Mouse (Mus musculus): ENCODE measurements around the gene Fads6. TPM values are rescaled to one million over a fixed set of nuclear protein-coding genes. Genes with fewer than 3 reads are reported as not detected.

Fads6 gene
- polyA plus RNA-seq, 1 experiment from 2014 or later = 0.25 TPM

- Histone ChIP-seq H3K4me1 (peaks cover 30% of the 10 kb centered on the region), H3K4me3 (peak overlapping the region; percentile 21), H3K36me3 (peaks cover 15% of the 10 kb centered on the region; the same call in 1 of the 2 replicates), H3K4me2 (replicated peaks) (peak overlapping the region; percentile 50), H3K27ac (no peak overlapping the region), H3K9me3 (replicated peaks) (no peaks in the 10 kb centered on the region), H3K27me3 (peaks cover 98% of the 10 kb centered on the region), H3K9ac (0 out of 2 replicates have a peak overlapping the region, but pooled peaks have one; percentile 23)
- 6% methylated on average over 38 of the region's 39 CpGs for WGBS
- ATAC-seq (ENCODE audit: low FRiP score) = peak; percentile 26; the same call in 1 of the 2 replicates
Measured at GRCm38 (mm10) chr11:115264862-115265668, 32.4 kb downstream of the Fads6 start.

- Histone ChIP-seq H3K27me3 (peaks cover 99% of the 10 kb centered on the region), H3K36me3 (peaks cover 11% of the 10 kb centered on the region; the same call in 1 of the 2 replicates), H3K4me1 (peaks cover 28% of the 10 kb centered on the region), H3K4me3 (no peak overlapping the region), H3K9me3 (replicated peaks) (no peaks in the 10 kb centered on the region), H3K27ac (no peak overlapping the region), H3K9ac (no peak overlapping the region), H3K4me2 (replicated peaks) (no peak overlapping the region)
- 71% methylated on average over 7 of the region's 7 CpGs for WGBS
- ATAC-seq (ENCODE audit: low FRiP score) = no peak
Measured at GRCm38 (mm10) chr11:115264136-115264861, 33.2 kb downstream of the Fads6 start.

GRCm38 (mm10) chr11:115262954-115263353 is 34.5 kb downstream of the Fads6 start:
- no peaks in the 10 kb centered on the region for H3K36me3 ChIP-seq
- H3K27ac ChIP-seq = no peak overlapping the region
- WGBS = 82% methylated on average over 11 of the region's 11 CpGs
- H3K4me2 ChIP-seq (replicated peaks) = no peak overlapping the region
- H3K9ac ChIP-seq = no peak overlapping the region
- peaks cover 31% of the 10 kb centered on the region for H3K4me1 ChIP-seq
- H3K9me3 ChIP-seq (replicated peaks) = no peaks in the 10 kb centered on the region
- no peak for ATAC-seq (ENCODE audit: low FRiP score)
- peaks cover 99% of the 10 kb centered on the region for H3K27me3 ChIP-seq
- no peak overlapping the region for H3K4me3 ChIP-seq

DNA sequence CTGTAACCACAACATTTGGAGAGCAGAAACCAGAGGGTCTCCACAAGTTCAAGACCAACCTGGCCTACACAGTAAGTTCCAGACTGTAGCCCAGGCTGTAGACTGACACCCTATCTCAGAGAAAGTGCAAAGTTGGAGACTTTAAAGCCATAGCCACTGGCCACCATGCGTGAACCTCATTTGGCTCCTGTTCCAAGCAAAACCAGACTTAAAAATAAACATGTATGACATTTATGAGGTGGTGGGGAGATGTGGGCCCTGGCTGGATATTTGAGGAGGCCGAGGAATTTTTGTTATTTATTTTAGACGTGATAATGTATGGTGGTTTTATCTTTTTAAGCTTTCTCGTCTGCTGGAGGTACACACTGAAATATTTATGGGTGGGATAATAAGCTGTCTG is 38.3 kb downstream of the Fads6 start:
- 88% methylated on average over 4 of the region's 4 CpGs for WGBS
- Histone ChIP-seq H3K27ac (no peak overlapping the region), H3K4me2 (replicated peaks) (no peak overlapping the region), H3K9ac (no peak overlapping the region), H3K27me3 (peaks cover 99% of the 10 kb centered on the region), H3K36me3 (no peaks in the 10 kb centered on the region), H3K4me1 (peaks cover 7% of the 10 kb centered on the region), H3K9me3 (replicated peaks) (no peaks in the 10 kb centered on the region), H3K4me3 (no peak overlapping the region)
- ATAC-seq (ENCODE audit: low FRiP score) = no peak

DNA sequence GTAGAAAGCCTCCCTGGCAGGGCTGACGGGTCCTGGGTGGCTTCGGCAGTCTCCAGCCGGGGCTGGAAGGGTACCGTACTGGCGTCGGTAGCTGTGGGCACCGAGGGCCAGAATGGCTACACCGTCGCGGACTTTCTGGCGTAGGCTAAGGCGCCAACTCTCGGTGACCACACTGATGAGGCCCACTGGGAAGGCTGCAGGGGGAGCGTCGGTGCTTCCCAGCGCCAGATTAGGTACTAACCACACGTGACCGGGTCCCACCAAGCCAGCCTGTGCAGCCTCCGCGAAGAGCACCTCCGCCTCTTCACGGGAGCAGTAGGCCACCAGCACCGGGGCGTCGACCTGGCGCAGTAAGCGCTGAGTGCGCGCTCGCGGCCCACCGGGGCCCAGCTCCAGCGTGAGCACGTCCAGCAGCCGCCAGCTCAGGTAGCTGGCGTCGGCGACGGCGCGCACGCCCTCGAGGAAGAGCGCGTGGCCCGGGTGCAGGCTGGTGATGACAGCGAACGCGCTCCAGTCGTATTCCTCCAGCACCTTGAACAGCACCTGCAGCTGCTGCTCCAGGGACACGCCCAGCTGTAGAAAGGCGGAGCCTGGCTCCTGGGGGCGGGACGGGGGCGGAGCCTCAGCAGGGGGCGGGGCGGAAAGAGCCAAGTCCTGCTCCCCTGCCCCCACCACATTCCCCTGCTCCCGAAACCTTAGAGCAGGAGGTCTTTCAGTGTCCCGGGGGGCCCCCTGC is 39.5 kb downstream of the Fads6 start:
- H3K36me3 ChIP-seq = no peaks in the 10 kb centered on the region
- no peak overlapping the region for H3K27ac ChIP-seq
- H3K4me2 ChIP-seq (replicated peaks) = peak overlapping the region; percentile 33
- H3K4me3 ChIP-seq = peak overlapping the region; percentile 16
- no peaks in the 10 kb centered on the region for H3K9me3 ChIP-seq (replicated peaks)
- no peak overlapping the region for H3K9ac ChIP-seq
- no peak for ATAC-seq (ENCODE audit: low FRiP score)
- WGBS = 17% methylated on average over 59 of the region's 59 CpGs
- H3K27me3 ChIP-seq = peaks cover 98% of the 10 kb centered on the region
- H3K4me1 ChIP-seq = peaks cover 7% of the 10 kb centered on the region

GRCm38 (mm10) chr11:115251258-115251657 is 46.2 kb downstream of the Fads6 start:
- no peak for ATAC-seq (ENCODE audit: low FRiP score)
- no peak overlapping the region for H3K9ac ChIP-seq
- no peak overlapping the region for H3K27ac ChIP-seq
- H3K9me3 ChIP-seq (replicated peaks) = no peaks in the 10 kb centered on the region
- H3K4me2 ChIP-seq (replicated peaks) = no peak overlapping the region
- WGBS = 49% methylated on average over 3 of the region's 3 CpGs
- H3K4me3 ChIP-seq = no peak overlapping the region
- peaks cover 40% of the 10 kb centered on the region for H3K4me1 ChIP-seq
- peaks cover 99% of the 10 kb centered on the region for H3K27me3 ChIP-seq
- H3K36me3 ChIP-seq = no peaks in the 10 kb centered on the region

- whole genome bisulfite sequencing = under 1% methylated on average over 35 of the region's 36 CpGs
- H3K4me3 ChIP-seq = peak overlapping the region; percentile 39
Measured at GRCm38 (mm10) chr11:115250405-115251090, 46.9 kb downstream of the Fads6 start.

DNA sequence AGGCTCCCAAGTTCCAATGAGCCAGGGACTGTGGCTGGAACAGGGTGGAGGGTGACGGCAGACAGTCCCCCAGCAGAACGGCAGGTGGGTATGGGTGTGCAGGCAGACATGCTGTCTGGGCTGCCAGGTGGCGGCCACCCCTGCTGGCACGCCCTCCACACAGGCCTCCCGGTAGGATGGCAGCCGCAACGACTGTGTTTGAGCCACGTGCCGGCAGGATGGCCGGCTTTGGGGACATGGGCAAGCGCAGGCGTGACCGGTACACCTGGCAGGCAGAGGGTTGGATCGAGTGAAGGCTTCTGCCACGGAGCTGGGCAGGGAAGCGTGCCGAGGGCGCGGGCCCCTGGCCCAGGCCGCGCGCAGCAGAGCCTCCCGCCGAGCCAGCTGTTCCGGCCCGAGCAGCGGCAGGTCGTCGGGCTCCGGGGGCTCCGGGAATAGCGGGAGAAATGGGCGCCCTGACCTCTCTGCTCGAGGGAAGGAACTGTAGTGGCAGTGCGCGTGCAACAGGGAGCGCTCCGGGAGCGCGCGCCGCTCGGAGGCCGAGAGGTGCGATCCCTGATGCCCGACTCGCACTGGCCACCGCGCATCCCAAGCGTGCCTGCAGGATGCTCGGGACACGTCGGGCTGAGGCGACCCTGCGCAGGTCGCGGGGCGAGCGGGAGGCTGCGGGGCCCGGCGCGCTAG is 47.6 kb downstream of the Fads6 start:
- Histone ChIP-seq H3K9ac (peak overlapping the region; percentile 60; the same call in 1 of the 2 replicates), H3K4me3 (peak overlapping the region; percentile 39), H3K9me3 (replicated peaks) (no peaks in the 10 kb centered on the region), H3K4me2 (replicated peaks) (peak overlapping the region; percentile 75), H3K4me1 (peaks cover 52% of the 10 kb centered on the region), H3K36me3 (no peaks in the 10 kb centered on the region), H3K27ac (no peak overlapping the region), H3K27me3 (peaks cover 91% of the 10 kb centered on the region)
- WGBS = 2% methylated on average over 63 of the region's 63 CpGs
- ATAC-seq (ENCODE audit: low FRiP score) = no peak

More at GRCm38 (mm10) chr11:115250405-115251090, 46.9 kb downstream of the Fads6 start:
- H3K27ac ChIP-seq = no peak overlapping the region
- H3K9ac ChIP-seq = peak overlapping the region; percentile 60; the same call in 1 of the 2 replicates
- no peak for ATAC-seq (ENCODE audit: low FRiP score)
- H3K36me3 ChIP-seq = no peaks in the 10 kb centered on the region
- peak overlapping the region; percentile 75 for H3K4me2 ChIP-seq (replicated peaks)
- H3K27me3 ChIP-seq = peaks cover 96% of the 10 kb centered on the region
- H3K9me3 ChIP-seq (replicated peaks) = no peaks in the 10 kb centered on the region
- H3K4me1 ChIP-seq = peaks cover 47% of the 10 kb centered on the region

DNA sequence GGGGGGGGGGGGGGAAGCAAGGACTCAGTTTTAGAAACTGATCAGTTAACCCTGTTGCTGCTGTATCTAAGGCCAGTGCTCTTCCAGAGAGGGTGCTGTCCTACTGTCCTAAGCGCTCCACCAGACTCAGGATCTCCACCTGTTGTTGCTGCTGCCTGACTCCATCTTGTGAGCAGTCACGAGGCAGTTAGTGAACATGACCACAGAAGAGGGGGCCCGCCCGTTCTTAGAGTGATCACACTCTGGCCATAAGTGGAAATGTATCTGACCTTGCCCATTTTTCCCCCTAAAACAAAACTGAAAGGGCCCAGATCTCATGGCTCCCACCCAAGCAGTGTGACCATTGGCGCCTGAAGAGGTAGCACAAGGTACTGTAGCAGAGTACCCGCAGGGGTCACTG is 49.5 kb downstream of the Fads6 start:
- no peak for ATAC-seq (ENCODE audit: low FRiP score)
- 67% methylated on average over 6 of the region's 6 CpGs for WGBS
- Histone ChIP-seq H3K4me3 (no peak overlapping the region), H3K27me3 (peaks cover 86% of the 10 kb centered on the region), H3K27ac (no peak overlapping the region), H3K4me2 (replicated peaks) (no peak overlapping the region), H3K36me3 (peaks cover 7% of the 10 kb centered on the region), H3K9me3 (replicated peaks) (no peaks in the 10 kb centered on the region), H3K9ac (no peak overlapping the region), H3K4me1 (peaks cover 52% of the 10 kb centered on the region)

- no peak overlapping the region for H3K4me2 ChIP-seq (replicated peaks)
- peaks cover 7% of the 10 kb centered on the region for H3K36me3 ChIP-seq
- H3K27ac ChIP-seq = no peak overlapping the region
- WGBS = 26% methylated on average over 3 of the region's 3 CpGs
- no peak for ATAC-seq (ENCODE audit: low FRiP score)
- peaks cover 56% of the 10 kb centered on the region for H3K4me1 ChIP-seq
- peaks cover 79% of the 10 kb centered on the region for H3K27me3 ChIP-seq
- H3K4me3 ChIP-seq = no peak overlapping the region
- H3K9me3 ChIP-seq (replicated peaks) = no peaks in the 10 kb centered on the region
- H3K9ac ChIP-seq = no peak overlapping the region
Measured at GRCm38 (mm10) chr11:115247240-115247639, 50.2 kb downstream of the Fads6 start.

GRCm38 (mm10) chr11:115246386-115246785 is 51.1 kb downstream of the Fads6 start:
- H3K4me1 ChIP-seq = peaks cover 61% of the 10 kb centered on the region
- whole genome bisulfite sequencing = 57% methylated on average over 8 of the region's 8 CpGs
- H3K9me3 ChIP-seq (replicated peaks) = no peaks in the 10 kb centered on the region
- H3K27ac ChIP-seq = no peak overlapping the region
- ATAC-seq (ENCODE audit: low FRiP score) = no peak
- H3K4me3 ChIP-seq = no peak overlapping the region
- H3K9ac ChIP-seq = no peak overlapping the region
- peaks cover 71% of the 10 kb centered on the region for H3K27me3 ChIP-seq
- peaks cover 7% of the 10 kb centered on the region for H3K36me3 ChIP-seq
- H3K4me2 ChIP-seq (replicated peaks) = no peak overlapping the region
